Mouse (Mus musculus): ENCODE results near the gene Ddit4l.
"Not testable (repeated sequence)": the region's sequence is repeated elsewhere in the genome, so short reads cannot be mapped to it uniquely, and the experiment has no call there.

The Ddit4l gene

DNA sequence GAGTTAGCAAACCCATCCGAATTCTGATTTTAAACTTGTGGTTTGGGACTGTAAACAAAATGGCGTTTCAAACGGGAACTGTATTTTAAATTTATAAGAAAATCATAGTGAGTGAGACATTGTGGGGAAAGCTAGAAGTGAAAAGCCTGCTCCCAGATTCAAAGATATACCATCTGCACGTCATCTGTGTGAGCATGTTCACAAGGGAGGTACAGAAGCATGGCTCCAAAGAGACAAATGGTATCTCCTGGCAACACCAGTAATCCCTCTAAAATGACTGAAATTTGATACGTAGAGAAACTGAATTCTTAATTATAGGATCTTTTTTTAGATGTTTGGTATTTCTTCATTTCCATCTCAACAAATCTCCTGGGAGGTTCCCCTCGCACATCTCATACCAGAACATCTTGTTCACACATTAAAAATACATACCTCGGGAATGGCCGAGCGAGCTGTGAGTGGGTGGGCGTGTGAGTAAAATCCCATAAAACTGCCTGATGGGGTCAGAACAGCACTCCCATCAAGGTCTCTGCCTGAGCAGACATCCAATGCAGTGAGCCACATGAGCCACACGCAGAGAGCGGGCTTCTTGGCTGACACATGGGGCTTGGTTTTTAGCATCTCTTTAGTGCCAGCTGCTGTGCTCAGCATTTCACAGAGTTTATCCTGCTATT lies 26.2 kb downstream of the Ddit4l start:
- no peak for DNase-seq (ENCODE audit: low read depth, low spot score)

DNA sequence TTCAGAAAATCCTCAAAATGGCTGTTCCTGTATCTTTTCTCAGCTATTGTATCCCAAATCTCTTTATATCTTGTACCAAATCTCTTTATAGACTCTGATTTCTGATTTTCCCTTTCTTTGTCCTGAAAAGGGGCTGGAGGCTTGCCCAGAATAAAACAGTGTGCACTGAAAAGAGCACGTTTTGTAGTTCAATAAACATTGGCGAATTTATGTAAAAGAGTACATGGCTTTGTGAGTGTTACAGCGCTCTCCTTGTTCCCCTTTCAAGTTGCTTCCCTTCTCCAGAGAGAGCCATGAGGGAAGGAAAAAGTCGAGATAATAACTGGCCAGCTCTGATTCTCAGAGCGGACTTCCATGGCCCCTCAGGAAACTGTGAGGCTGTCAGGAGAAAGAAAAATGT lies 27.7 kb downstream of the Ddit4l start:
- DNase-seq (ENCODE audit: low read depth, low spot score) = no peak

DNA sequence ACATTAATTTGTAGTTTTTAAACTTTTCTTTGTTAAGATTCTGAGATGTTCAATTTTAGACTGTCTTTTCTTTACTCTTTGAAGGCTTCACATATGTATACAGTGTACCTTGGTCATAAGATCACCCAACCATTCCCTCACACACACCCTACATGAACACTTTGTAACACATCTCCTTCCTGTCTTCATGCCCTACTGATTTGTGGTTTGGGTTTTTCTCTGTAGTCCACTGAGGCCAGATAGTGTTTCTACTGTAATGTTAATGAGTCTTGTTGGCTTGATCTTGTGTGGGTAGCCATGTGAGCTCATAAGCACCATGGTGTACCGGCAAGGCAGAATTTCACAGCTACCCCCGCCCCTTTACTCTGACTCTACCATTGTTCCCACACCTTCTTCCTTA lies 31.4 kb downstream of the Ddit4l start:
- no peak for DNase-seq (ENCODE audit: low read depth, low spot score)

DNA sequence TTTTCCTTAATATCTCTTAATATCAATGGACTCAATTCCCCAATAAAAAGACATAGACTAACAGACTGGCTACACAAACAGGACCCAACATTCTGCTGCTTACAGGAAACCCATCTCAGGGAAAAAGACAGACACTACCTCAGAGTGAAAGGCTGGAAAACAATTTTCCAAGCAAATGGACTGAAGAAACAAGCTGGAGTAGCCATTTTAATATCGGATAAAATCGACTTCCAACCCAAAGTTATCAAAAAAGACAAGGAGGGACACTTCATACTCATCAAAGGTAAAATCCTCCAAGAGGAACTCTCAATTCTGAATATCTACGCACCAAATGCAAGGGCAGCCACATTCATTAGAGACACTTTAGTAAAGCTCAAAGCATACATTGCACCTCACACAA lies 49.8 kb downstream of the Ddit4l start, which contains the start of gene Gm21962:
TSS of gene Gm21962 (plus strand) at position 301 of the 400 bp plus-strand sequence.
- not testable (repeated sequence) for DNase-seq (ENCODE audit: low read depth, low spot score)
